Mouse (Mus musculus) lung, embryonic 14.5 days (tissue): ENCODE results near the gene Fbxw5. TPM values are rescaled to one million over a fixed set of nuclear protein-coding genes. Genes with fewer than 3 reads are reported as not detected.
"Not testable (repeated sequence)": the region's sequence is repeated elsewhere in the genome, so short reads cannot be mapped to it uniquely, and the experiment has no call there.

ENCODE experiments used
- ATAC-seq: fragments of 200-750 bp; cut with Nextera tagmentation; 2 replicates; pipeline ENCODE4 v1.8.0; 2017; ENCODE audit warnings: mild to moderate bottlenecking, moderate TSS enrichment, moderate library complexity; ENCODE audit not compliant: insufficient read depth
- DNase-seq: peaks from one replicate; pipeline ENCODE4 v3.0.0-alpha.2; 2015
- H3K27ac ChIP-seq: fragments of 300-500 bp; sonication (generic); 2 replicates; pipeline ENCODE4 v1.5.1; 2014; ENCODE audit warnings: low read depth, mild to moderate bottlenecking, moderate library complexity
- H3K27me3 ChIP-seq: fragments of 300-500 bp; sonication (generic); 2 replicates; pipeline ENCODE4 v1.6.1; 2014; ENCODE audit warnings: low read length, control low read depth; ENCODE audit not compliant: insufficient read depth
- H3K36me3 ChIP-seq: fragments of 300-500 bp; sonication (generic); 2 replicates; pipeline ENCODE4 v1.6.1; 2014; ENCODE audit warnings: control low read depth; ENCODE audit not compliant: insufficient read depth
- H3K4me1 ChIP-seq: fragments of 300-500 bp; sonication (generic); 2 replicates; pipeline ENCODE4 v1.6.1; 2014; ENCODE audit warnings: antibody characterized with exemption, control low read depth; ENCODE audit not compliant: insufficient read depth
- H3K4me2 ChIP-seq: fragments of 300-500 bp; sonication (generic); 2 replicates; pipeline ENCODE4 v1.6.1; 2014; ENCODE audit warnings: mild to moderate bottlenecking
- H3K4me3 ChIP-seq: fragments of 300-500 bp; sonication (generic); 2 replicates; pipeline ENCODE4 v1.5.1; 2014; ENCODE audit warnings: low read depth, low read length
- H3K9ac ChIP-seq: fragments of 300-500 bp; sonication (generic); 2 replicates; pipeline ENCODE4 v1.6.1; 2014
- H3K9me3 ChIP-seq: fragments of 300-500 bp; sonication (generic); 2 replicates; pipeline ENCODE4 v1.6.1; 2016; ENCODE audit warnings: low read depth, low read length, control low read depth
- CTCF ChIP-seq: IDR thresholded peaks from 2 replicates; pipeline ENCODE4 v1.5.1; 2016; ENCODE audit warnings: antibody characterized with exemption, low read depth
- WGBS: fragments of 180-500 bp; shearing (Covaris S2); extraction: QIAGEN DNeasy Blood & Tissue Kit; methylation state at CpG from one replicate; pipeline ENCODE4 v1.1.7; 2014; 5-methylcytosine and 5-hydroxymethylcytosine counted together
- polyA plus RNA-seq: library from polyadenylated mRNA; unstranded; fragments of >200 nt; fragmentation: Nextera tagmentation; extraction: Ambion mirVana; gene quantifications from 2 replicates; pipeline ENCODE4 v1.2.1, GENCODE M21; 2014

Gene Fbxw5
- polyA plus RNA-seq, 1 experiment from 2014 or later = 77.7 TPM

DNA sequence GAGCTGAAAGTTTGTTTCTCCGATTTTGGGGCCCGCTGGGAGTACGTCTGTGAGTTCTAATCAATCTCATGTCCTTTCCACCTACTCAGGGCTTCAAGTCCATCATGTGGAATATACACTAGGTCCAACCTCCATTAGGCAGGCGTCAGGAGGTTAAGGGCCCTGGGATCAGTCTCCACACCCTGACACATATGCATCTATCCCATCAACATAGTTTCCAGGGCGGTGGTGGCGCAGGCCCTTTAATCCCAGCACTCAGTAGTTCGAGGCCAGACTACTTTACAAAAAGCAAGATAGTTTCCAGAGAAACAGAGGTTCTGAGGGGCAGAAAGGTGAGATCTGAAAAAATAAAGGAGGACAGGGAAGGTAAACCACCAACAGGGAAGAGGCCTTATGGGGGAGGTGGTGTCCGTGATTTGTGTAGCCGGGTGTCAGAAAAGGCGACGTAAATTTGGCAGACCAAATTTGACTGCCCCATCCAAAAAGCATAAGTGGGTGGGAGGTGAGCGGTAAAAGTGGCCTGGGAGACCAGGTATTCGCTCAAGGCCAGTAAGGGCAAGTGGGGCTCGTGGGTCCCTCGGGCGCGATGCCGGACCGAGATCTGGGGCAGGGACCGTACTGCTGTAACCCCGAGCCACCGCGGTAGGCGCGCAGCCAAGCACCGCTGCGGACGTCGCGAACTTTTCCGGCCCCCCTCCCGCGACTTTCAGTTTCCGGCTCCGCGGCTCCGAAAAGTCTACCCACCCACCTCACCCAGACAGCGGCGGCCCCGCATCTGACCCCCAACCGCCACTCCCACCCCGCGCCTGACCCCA, 45.7 kb downstream of the Fbxw5 start:
- H3K9me3 ChIP-seq = no peaks in the 10 kb centered on the region
- H3K27ac ChIP-seq = peak overlapping the region; percentile 70; the same call in 1 of the 2 replicates
- H3K4me2 ChIP-seq = peak overlapping the region; percentile 88
- H3K36me3 ChIP-seq = 0 out of 2 replicates have a peak, but pooled peaks cover 6% of the 10 kb centered on the region
- no peaks in the 10 kb centered on the region for H3K27me3 ChIP-seq
- peak overlapping the region; percentile 74 for H3K9ac ChIP-seq
- H3K4me3 ChIP-seq = peak overlapping the region; percentile 72
- ATAC-seq = peak; percentile 82
- no peak for DNase-seq
- 6% methylated on average over 35 of the region's 43 CpGs for WGBS
- H3K4me1 ChIP-seq = 0 out of 2 replicates have a peak, but pooled peaks cover 9% of the 10 kb centered on the region
- no peak for TF ChIP-seq CTCF

GRCm38 (mm10) chr2:25546811-25547491, 46.4 kb downstream of the Fbxw5 start, which contains the start of gene Traf2:
Traf2 (minus strand) TSS chr2:25546940.
- H3K27me3 ChIP-seq = no peaks in the 10 kb centered on the region
- DNase-seq (peak; percentile 99), ATAC-seq (peak; percentile 100)
- 0 out of 2 replicates have a peak, but pooled peaks cover 9% of the 10 kb centered on the region for H3K4me1 ChIP-seq
- 0 out of 2 replicates have a peak, but pooled peaks cover 6% of the 10 kb centered on the region for H3K36me3 ChIP-seq
- H3K4me3 ChIP-seq = peak within 1 kb of the TSS; percentile 72
- H3K27ac ChIP-seq = peak within 1 kb of the TSS; percentile 70; the same call in 1 of the 2 replicates
- 3% methylated on average over 48 of the region's 48 CpGs for WGBS
- H3K9me3 ChIP-seq = no peaks in the 10 kb centered on the region
- TF ChIP-seq CTCF = no peak
- peak within 1 kb of the TSS; percentile 88 for H3K4me2 ChIP-seq
- H3K9ac ChIP-seq = peak within 1 kb of the TSS; percentile 74

GRCm38 (mm10) chr2:25549021-25549991, 48.8 kb downstream of the Fbxw5 start:
- Histone ChIP-seq H3K9me3 (no peaks in the 10 kb centered on the region), H3K9ac (no peak overlapping the region), H3K4me1 (0 out of 2 replicates have a peak, but pooled peaks cover 9% of the 10 kb centered on the region), H3K4me3 (no peak overlapping the region), H3K36me3 (0 out of 2 replicates have a peak, but pooled peaks cover 6% of the 10 kb centered on the region), H3K27ac (no peak overlapping the region), H3K27me3 (no peaks in the 10 kb centered on the region), H3K4me2 (no peak overlapping the region)
- WGBS = 65% methylated on average over 9 of the region's 9 CpGs
- no peak for DNase-seq
- TF ChIP-seq CTCF = no peak
- no peak for ATAC-seq

DNA sequence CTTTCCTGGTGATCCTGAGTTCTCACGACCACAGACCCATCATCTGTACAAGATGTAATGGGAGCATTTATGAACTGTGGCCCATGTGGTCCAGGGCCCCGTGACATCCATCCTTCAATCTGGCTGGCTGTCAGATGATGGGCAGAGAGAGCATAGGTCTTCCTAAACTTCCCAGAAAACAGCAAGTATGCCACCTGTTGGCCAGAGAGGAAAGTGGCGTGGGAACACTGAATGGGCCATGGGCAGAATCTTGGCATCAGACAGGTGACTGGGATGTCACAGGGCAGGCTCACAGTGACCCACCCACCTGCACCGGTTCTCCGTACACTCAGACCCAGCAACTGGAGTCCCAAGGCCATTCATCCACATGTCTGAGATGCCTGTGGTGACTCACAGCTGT, 50.6 kb downstream of the Fbxw5 start:
- Histone ChIP-seq H3K4me3 (no peak overlapping the region), H3K27me3 (no peaks in the 10 kb centered on the region), H3K27ac (no peak overlapping the region), H3K9me3 (no peaks in the 10 kb centered on the region), H3K4me2 (no peak overlapping the region), H3K36me3 (no peaks in the 10 kb centered on the region), H3K4me1 (0 out of 2 replicates have a peak, but pooled peaks cover under 1% of the 10 kb centered on the region), H3K9ac (no peak overlapping the region)
- ATAC-seq (no peak), DNase-seq (peak; percentile 46)
- TF ChIP-seq CTCF = peak; percentile 74
- WGBS = 22% methylated on average over 5 of the region's 5 CpGs

DNA sequence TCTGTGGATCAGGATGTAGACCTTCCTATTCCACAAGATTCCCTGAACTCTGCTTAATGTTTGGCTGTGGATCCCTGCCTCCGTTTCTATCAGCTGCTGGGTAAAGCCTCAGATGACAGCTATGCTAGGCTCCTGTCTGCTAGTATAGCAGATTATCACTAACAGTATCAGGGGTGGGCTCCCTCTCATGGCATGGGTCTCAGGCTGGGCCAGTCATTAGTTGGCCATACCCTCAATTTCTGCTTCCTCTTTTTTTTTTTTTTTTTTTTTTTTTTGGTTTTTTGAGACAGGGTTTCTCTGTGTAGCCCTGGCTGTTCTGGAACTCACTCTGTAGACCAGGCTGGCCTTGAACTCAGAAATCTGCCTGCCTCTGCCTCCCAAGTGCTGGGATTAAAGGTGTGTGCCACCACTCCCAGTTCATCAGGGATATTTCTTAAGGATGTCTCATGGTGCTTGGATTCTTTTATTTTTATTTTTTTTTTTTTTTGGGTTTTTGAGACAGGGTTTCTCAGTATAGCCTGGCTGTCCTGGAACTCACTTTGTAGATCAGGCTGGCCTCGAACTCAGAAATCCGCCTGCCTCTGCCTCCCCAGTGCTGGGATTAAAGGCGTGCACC, 52.7 kb downstream of the Fbxw5 start:
- not testable (repeated sequence) for H3K4me3 ChIP-seq, DNase-seq, ATAC-seq, H3K4me1 ChIP-seq, H3K27me3 ChIP-seq, H3K9me3 ChIP-seq, H3K9ac ChIP-seq, H3K27ac ChIP-seq, H3K4me2 ChIP-seq, H3K36me3 ChIP-seq
- WGBS = 72% methylated on average over 4 of the region's 4 CpGs

Other genes with a start within 250 kb of the Fbxw5 start
- gene Tmem203, start 245.3 kb upstream of the Fbxw5 start, polyA plus RNA-seq = 14.5 and 16.4 TPM in 2 replicates
- 4.7 and 5.0 TPM in 2 replicates for gene Tprn, start 238.1 kb upstream of the Fbxw5 start, polyA plus RNA-seq
- gene Ssna1, start 228.3 kb upstream of the Fbxw5 start, polyA plus RNA-seq = 217 and 229 TPM in 2 replicates
- 109 and 119 TPM in 2 replicates for gene Anapc2, start 228.3 kb upstream of the Fbxw5 start, polyA plus RNA-seq
- not detected in 2 replicates for gene Tmem210, start 212.6 kb upstream of the Fbxw5 start, polyA plus RNA-seq
- gene Lrrc26, start 210.8 kb upstream of the Fbxw5 start, polyA plus RNA-seq = 0.46 and 0.89 TPM in 2 replicates
- gene Grin1, start 181.6 kb upstream of the Fbxw5 start, polyA plus RNA-seq = 0.78 and 0.84 TPM in 2 replicates
- 70.9 and 76.4 TPM in 2 replicates for gene Man1b1, start 168.4 kb upstream of the Fbxw5 start, polyA plus RNA-seq
- 13.9 and 16.6 TPM in 2 replicates for gene Dpp7, start 144.4 kb upstream of the Fbxw5 start, polyA plus RNA-seq
- 17.4 and 20.1 TPM in 2 replicates for gene Uap1l1, start 135.1 kb upstream of the Fbxw5 start, polyA plus RNA-seq
- gene Sapcd2, start 128.4 kb upstream of the Fbxw5 start, polyA plus RNA-seq = 42.0 and 45.5 TPM in 2 replicates
- gene Entpd2, start 104.9 kb upstream of the Fbxw5 start, polyA plus RNA-seq = 0.92 and 1.2 TPM in 2 replicates
- gene Npdc1, start 101.4 kb upstream of the Fbxw5 start, polyA plus RNA-seq = 19.5 and 20.5 TPM in 2 replicates
- not detected in 2 replicates for gene Fut7, start 77.5 kb upstream of the Fbxw5 start, polyA plus RNA-seq
- gene Abca2, start 72.0 kb upstream of the Fbxw5 start, polyA plus RNA-seq = 3.9 and 4.6 TPM in 2 replicates
- 20.0 and 30.2 TPM in 2 replicates for gene Clic3, start 43.9 kb upstream of the Fbxw5 start, polyA plus RNA-seq
- 15.8 and 23.5 TPM in 2 replicates for gene Paxx, start 39.7 kb upstream of the Fbxw5 start, polyA plus RNA-seq
- 3.3 and 3.4 TPM in 2 replicates for gene Ptgds, start 30.7 kb upstream of the Fbxw5 start, polyA plus RNA-seq
- gene Lcn12, start 6.8 kb upstream of the Fbxw5 start, polyA plus RNA-seq = not detected in 2 replicates
- gene C8g, start 969 bp downstream of the Fbxw5 start, polyA plus RNA-seq = 3.9 and 5.5 TPM in 2 replicates
- gene Traf2, start 46.2 kb downstream of the Fbxw5 start, polyA plus RNA-seq = 34.8 and 35.3 TPM in 2 replicates
- 282 and 295 TPM in 2 replicates for gene Edf1, start 57.1 kb downstream of the Fbxw5 start, polyA plus RNA-seq
- 2.2 and 4.1 TPM in 2 replicates for gene Mamdc4, start 74.1 kb downstream of the Fbxw5 start, polyA plus RNA-seq
- gene Phpt1, start 74.5 kb downstream of the Fbxw5 start, polyA plus RNA-seq = 183 and 197 TPM in 2 replicates
- gene Ajm1, start 81.0 kb downstream of the Fbxw5 start, polyA plus RNA-seq = 0.37 TPM in 1 of 2 replicates, not detected in the other
- gene Rabl6, start 107.8 kb downstream of the Fbxw5 start, polyA plus RNA-seq = 75.5 and 85.7 TPM in 2 replicates
- gene Ccdc183, start 116.9 kb downstream of the Fbxw5 start, polyA plus RNA-seq = 0.24 and 0.28 TPM in 2 replicates
- gene Tmem141, start 121.3 kb downstream of the Fbxw5 start, polyA plus RNA-seq = 21.9 and 26.0 TPM in 2 replicates
- 1.8 and 2.9 TPM in 2 replicates for gene Fcna, start 127.3 kb downstream of the Fbxw5 start, polyA plus RNA-seq
- 0.51 and 0.61 TPM in 2 replicates for gene Lcn8, start 152.4 kb downstream of the Fbxw5 start, polyA plus RNA-seq
- not detected in 2 replicates for gene Lcn5, start 157.2 kb downstream of the Fbxw5 start, polyA plus RNA-seq
- not detected in 2 replicates for gene Lcn6, start 176.0 kb downstream of the Fbxw5 start, polyA plus RNA-seq
- gene Lcn10, start 182.0 kb downstream of the Fbxw5 start, polyA plus RNA-seq = not detected in 2 replicates
- gene Obp2a, start 199.3 kb downstream of the Fbxw5 start, polyA plus RNA-seq = not detected in 2 replicates
- gene Bmyc, start 206.0 kb downstream of the Fbxw5 start, polyA plus RNA-seq = 65.3 and 71.9 TPM in 2 replicates
- not detected in 2 replicates for gene Obp2b, start 236.3 kb downstream of the Fbxw5 start, polyA plus RNA-seq